Mouse (Mus musculus): ENCODE measurements at regions not wholly inside any gene's neighbourhood (a gene's known extent, or its start where the extent isn't known, plus 50 kb on each side); places are given as distances from the start of the nearest gene placed in this dataset.

DNA sequence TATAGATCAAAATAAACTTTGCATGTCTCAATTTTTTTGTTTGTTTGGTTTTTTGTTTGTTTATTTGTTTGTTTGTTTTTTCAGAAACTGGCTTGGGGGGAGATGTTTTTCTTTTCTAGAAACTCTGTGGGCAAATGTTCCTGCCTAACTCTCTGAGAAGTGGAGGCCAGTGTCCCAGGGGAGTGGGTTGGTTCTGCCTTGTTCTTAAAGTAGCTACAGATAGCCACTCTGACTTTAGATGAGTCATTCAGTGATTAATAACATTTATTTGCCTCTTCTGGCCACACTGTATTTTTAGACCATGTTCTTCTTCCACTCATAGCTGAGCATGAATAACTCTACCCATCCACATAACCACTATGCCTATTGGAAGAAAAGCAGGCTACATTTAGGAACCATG lies 405.6 kb upstream of the Adamts16 start:
- DNase-seq (ENCODE audit: low read depth, low spot score), result no peak

GRCm38 (mm10) chr13:71245326-71245725 lies 403.7 kb upstream of the Adamts16 start:
- no peak for DNase-seq (ENCODE audit: low read depth, low spot score)

- no peak for DNase-seq (ENCODE audit: low read depth, low spot score)
Observed at GRCm38 (mm10) chr13:71239782-71240181, 398.2 kb upstream of the Adamts16 start.

DNA sequence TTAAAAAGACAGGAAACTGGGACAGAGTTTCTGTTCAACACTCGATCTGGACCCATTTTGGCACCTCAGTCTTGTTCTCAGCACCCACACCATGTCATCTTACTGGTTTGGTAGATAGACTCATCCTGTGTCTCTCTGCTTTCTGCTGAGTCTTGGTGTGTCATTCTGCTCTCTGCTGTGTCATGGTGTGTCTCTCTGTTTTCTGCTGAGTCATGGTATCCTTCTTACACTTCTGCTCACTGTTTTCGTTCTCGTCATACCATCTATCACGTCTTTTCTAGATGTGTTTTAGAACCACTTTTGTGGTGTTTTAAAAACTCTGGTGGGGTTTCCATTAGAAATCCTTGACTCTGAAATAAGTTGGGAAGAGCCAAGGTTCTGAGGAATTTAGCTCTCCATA lies 393.7 kb upstream of the Adamts16 start:
- DNase-seq (ENCODE audit: low read depth, low spot score), result peak; percentile 5

GRCm38 (mm10) chr13:71231182-71231581 lies 389.6 kb upstream of the Adamts16 start:
- no peak for DNase-seq (ENCODE audit: low read depth, low spot score)

GRCm38 (mm10) chr13:71214776-71215175 lies 373.2 kb upstream of the Adamts16 start:
- DNase-seq (ENCODE audit: low read depth, low spot score), result no peak

GRCm38 (mm10) chr13:71211363-71211762 lies 369.8 kb upstream of the Adamts16 start:
- no peak for DNase-seq (ENCODE audit: low read depth, low spot score)

DNA sequence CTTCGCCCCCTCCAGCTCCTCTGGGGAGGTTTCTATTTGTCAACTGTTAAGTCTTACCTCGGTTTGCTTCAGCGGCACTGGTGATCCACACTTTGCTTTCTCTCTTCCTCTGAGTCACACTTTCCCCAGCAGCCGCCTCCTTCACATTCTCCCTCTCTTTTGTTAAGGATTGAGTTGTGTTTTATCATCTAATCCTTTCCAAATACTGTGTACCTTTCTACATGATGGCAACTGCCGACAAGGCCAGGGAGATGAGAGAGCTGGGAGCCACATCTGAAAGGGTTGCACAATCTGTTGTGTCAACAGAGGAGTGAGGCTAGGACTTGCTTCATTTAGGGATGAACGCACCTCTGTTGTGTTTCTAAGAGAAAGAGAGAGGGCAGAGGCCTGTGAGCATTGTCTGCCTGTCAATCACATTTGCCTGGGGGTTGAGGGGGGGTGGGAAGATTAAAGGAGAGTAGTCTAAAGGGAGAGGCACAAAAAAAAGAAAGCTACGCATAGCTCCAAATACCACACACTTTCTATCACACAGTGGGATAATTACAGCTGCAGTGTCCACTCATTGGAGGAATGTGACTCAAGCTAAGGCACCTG lies 369.1 kb upstream of the Adamts16 start:
- DNase-seq (ENCODE audit: low read depth, low spot score), result no peak

- no peak for DNase-seq (ENCODE audit: low read depth, low spot score)
Observed at GRCm38 (mm10) chr13:71205708-71206107, 364.1 kb upstream of the Adamts16 start.

DNA sequence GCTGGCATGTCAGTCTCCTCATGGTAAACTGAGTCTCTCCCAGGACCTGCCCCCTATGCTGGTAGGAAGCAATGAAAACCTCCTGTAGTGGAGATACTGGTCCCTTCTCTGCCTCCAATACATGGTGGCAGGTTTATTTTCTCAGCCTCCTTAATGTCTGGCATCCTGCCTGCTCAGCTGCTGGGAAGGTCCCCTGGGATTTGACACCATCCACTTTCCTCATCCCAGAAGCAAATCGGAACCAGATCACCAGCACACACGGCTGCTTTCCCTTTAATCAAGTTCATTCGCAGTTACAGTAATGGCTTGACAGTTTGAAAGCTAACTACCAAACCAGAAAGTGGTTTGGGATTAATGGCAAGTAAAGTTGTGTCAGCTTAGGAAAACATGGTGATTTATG lies 359.0 kb upstream of the Adamts16 start:
- no peak for DNase-seq (ENCODE audit: low read depth, low spot score)

DNA sequence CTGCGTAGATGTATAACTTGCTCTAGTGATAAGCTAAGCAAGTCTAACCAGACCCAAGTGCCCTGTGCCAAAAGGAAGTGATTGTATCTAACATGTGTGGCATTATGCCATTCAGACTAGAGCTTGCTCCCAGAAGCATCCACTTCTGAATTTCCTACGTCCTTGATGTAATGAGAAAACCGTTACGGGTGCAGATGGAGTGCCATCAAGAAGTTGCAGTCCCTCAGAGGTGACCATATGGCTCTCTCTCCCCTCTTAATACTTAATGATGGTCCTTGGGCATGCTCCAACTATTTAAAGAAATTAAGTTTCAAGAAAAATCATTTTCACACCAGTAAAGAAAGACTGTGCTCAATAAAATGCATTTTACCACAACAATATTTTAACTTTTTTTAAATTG lies 354.1 kb upstream of the Adamts16 start:
- no peak for DNase-seq (ENCODE audit: low read depth, low spot score)

GRCm38 (mm10) chr13:71184500-71184899 lies 342.9 kb upstream of the Adamts16 start:
- no peak for DNase-seq (ENCODE audit: low read depth, low spot score)

DNA sequence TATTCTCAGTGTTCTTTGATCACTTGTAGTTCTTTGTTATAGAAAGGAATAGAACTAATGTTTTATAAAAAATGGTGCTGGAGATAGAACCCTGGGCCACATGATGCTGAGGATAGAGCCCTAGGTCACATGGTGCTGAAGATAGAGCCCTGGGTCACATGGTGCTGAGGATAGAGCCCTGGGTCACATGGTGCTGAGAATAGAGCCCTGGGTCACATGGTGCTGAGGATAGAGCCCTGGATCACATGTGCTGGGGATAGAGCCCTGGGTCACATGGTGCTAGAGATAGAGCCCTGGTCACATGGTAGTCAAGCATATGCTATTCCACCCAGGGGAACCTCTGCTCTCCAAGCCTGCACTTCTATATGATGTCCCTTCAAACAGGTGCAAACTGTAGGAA lies 337.5 kb upstream of the Adamts16 start:
- no peak for DNase-seq (ENCODE audit: low read depth, low spot score)

DNA sequence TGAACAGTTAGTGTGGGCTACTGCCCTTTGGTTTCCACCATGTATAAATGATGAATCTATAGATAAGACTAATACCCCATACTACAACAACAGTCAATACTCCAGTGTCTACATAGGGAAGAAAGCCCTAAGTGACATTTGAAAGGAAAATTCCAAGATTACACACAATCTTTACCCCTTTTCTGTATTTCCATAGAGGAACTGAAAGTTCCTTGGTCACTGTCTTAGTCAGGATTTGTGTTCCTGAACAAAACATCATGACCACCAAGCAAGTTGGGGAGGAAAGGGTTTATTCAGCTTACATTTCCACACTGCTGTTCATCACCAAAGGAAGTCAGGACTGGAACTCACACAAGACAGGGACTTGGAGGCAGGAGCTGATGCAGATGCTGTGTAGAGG lies 332.7 kb upstream of the Adamts16 start:
- no peak for DNase-seq (ENCODE audit: low read depth, low spot score)

DNA sequence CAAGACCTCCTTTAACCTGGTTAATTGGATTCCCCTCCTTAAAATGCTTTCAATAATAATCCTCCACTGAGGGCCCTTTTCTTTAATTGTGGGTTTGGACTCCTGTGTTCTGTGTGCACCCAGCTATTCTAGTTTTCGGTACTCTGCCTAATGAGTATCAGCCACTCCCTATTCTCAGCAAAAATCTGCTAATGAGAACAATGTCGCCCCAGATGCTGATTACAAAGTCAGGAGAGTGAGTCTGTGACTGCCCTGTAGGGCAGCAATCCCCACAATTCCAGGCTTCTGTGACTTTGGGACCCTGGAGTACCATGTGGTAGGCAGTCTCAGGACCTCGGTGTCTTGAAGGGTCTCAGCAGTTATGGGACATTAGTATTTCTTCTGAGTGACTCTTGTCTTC lies 324.6 kb upstream of the Adamts16 start:
- DNase-seq (ENCODE audit: low read depth, low spot score), result no peak

GRCm38 (mm10) chr13:71165096-71165920 lies 323.7 kb upstream of the Adamts16 start:
- no peak for DNase-seq (ENCODE audit: low read depth, low spot score)

DNA sequence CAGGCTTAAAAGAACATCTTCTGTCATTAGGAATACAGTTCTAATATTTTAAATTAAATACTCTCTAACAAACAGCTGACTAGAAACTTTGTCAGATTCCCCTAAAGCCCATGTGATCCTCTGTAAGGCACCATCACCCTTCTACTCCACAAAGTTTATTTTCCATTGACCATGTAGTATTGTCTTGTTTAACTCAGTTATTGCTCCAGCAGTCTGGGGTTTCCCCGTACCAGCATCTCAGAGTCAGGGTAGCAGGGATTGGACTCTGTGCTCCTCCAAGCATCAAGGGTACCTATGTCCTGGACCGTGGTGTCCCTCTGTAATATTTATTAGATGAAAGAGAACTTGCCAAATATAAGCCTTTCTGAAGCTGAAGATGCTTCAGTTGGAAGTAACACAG lies 322.4 kb upstream of the Adamts16 start:
- DNase-seq (ENCODE audit: low read depth, low spot score), result no peak

- DNase-seq (ENCODE audit: low read depth, low spot score), result no peak
Observed at GRCm38 (mm10) chr13:71162952-71163351, 321.3 kb upstream of the Adamts16 start.

GRCm38 (mm10) chr13:71158300-71158860 lies 316.8 kb upstream of the Adamts16 start:
- DNase-seq (ENCODE audit: low read depth, low spot score), result no peak

GRCm38 (mm10) chr13:71157656-71158299 lies 316.2 kb upstream of the Adamts16 start:
- no peak for DNase-seq (ENCODE audit: low read depth, low spot score)

DNA sequence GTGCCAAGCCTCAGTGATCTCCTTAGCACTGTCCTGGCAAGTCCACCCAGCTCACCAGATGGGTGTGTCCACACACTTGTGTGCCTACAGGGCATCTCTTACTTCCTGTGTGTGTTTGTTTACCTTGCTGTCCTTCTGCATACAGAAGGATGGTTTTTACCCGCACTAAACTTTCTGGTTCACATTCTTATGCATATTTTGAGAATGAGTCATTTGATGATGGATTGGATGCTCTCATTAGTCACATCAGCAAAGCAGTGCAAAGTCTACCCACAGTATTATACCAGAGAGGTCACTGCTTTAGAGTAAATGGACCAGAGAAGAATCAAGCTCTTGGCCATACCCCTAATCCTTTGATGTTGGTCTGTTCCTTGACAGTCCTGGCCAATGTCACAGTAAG lies 308.5 kb upstream of the Adamts16 start:
- DNase-seq (ENCODE audit: low read depth, low spot score), result no peak

DNA sequence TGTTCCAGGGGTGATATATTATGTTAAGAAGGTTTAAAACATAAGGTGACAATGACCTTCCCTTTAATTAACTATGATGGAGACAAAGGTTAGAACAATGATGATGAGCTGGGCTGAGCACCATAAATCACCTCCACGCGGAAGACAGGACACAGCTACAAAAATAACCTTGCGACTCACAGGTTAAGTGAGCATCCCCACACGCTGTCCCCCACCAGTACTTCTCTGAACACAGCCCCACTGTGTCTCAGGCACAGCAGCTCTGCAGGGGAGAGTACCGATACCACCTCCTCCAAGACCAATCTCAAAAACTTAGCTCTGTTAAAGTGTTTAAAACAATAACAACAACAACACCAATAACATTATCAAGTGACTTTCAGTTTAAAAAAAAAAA lies 307.7 kb upstream of the Adamts16 start:
- DNase-seq (ENCODE audit: low read depth, low spot score), result no peak

Data from c-Kit-negative CD71-positive TER-119-positive erythroid progenitor cells, embryonic 14.5 days (primary cell).